Mouse (Mus musculus) fat pad, adult 2 months (tissue): ENCODE measurements around the gene Epm2a.
"Not testable (repeated sequence)": the region's sequence is repeated elsewhere in the genome, so short reads cannot be mapped to it uniquely, and the experiment has no call there.

ENCODE experiments used
- DNase-seq: peaks from one replicate; pipeline ENCODE4 v3.0.0-alpha.2; 2011; ENCODE audit warnings: low read depth, low spot score; ENCODE audit errors: extremely low read depth

Epm2a gene

DNA sequence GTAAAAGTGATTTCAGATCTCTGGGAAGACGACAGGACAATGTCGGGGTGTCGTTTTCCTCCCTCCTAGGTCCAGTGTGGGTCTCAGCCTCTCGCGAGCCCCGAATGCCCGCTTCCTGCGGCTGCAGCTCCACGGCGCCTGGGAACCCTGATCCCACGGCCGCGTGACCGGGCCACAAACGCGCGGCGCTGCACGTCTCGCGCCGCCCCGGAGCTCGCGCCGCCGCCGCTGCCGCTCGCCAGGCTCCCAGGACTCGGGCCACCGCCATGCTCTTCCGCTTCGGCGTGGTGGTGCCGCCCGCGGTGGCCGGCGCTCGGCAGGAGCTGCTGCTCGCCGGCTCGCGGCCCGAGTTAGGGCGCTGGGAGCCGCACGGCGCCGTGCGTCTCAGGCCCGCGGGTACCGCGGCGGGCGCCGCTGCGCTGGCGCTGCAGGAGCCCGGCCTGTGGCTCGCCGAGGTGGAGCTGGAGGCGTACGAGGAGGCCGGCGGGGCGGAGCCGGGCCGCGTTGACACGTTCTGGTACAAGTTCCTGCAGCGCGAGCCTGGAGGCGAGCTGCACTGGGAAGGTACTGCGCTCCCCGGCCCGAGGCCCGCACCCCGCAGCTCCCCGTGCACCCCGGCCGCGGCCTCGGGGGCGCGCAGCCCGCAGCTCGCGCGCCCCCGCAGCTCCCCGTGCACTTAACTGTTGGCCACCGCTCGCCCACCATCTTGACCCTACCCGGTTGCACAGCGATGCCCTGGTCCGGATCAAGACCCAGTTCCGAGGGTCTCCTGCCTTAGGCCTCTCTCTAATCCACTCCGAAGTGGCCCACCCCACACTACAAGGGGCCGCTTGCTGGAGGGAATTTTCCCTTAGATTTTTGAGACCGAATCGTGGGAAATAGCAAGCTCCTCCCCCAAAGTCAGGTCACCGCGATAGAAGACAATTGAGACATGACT, at the start of gene Epm2a:
Gene Epm2a, plus strand, starts transcription at position 200 of the 937 bp plus-strand sequence.
- DNase-seq, result no peak

DNA sequence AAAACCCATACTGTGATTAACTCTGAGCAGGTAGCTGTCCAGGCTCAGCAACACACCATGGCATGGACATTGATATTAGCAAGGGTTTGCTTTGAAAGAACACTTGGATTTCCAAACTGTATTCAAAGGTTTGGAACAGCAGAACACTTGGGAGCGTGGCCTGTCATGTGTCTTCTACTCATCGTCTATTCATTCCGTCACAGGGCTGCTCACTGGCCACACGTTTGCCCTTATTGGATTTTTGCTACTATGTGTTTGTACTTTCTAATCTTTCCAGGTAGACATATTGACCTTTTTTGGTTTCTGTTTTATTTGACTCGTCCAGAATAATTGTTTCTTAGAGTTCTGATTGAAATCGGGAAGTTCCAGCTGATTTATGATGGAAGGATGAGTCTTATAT, 44.8 kb upstream of the Epm2a start:
- DNase-seq, result no peak

DNA sequence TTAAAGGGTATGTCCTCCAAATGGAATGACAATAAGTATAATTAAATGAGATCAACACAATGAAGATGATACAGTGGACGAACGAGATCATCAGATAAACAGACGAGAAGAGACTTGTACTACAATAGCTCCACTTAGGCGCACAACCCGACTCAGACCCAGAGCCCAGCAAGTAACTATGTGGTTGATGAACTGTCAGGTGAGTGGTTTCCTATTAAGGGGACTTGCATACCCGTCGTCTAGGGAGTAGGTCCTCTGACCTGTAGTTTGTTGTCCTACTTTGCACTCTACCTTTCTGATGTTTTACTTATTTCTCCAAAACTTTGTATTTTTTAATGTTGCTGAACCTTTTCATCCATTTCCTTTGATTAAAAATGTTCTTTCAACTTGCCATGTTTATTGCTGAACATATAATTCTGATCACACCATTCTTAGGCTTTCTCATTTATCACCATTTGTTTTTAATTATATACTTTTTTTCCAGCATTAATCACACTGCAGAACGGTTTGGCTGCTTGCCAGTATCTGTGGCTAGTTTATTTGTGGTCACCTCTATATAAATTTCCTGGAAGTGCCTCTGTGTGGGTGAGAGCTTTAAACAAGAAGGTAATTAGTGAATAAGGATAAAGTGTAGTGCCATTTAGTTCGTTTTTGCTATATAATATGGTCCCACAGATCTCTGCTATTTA, 37.7 kb upstream of the Epm2a start:
- DNase-seq, result no peak

DNA sequence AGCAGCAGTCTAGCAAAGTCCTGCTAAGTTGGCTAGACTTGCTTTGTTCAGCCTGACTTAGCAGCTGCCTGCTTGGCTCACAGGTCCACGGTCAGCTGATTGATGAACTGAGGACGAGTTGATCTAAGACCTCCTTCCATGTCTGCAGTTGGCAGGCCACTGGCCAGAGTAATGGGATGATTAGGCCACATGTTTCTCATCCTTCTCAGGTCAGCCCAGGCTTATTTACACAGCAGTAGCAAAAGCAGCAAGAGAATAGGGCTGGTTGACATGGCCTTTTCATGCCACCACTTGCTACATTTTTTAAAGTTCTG, 37.2 kb upstream of the Epm2a start:
- no peak for DNase-seq

DNA sequence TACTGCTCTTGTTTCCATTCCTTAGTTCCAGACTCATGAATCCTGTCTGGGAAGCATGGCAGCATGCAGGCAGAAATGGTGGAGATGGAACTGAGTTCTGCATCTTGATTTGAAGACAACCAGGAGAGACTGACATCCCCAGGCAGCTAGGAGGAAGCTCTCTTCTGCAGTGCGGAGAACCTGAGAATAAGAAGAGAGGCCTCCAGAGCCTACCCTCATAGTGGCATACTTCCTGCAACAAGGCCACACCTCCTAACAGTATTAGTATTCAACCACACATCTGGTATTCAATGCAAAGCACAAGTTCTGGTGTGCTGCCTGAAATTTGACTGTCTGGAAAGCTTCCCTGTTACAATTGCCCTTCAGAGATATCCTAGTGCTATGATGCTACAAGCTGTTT, 33.3 kb upstream of the Epm2a start:
- DNase-seq, result no peak

DNA sequence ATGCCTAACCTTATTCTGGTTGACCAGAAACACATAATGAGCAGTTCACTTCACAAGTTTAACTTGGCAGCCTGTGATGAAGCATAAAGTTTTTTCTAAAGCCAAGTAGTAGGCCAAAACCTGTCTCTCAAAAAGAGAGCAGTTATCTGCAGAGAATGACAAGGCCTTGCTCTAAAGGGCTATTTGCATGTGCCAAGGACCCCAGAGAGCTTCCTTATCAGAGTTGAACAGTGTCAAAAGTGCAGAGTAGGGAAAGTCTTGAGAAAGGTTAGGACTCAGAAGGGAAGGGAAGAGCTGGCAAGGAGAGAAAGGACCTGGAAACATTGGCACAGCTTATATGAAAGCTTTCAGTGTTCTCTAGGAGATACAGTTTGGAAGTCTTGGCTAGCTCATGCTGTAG, 32.7 kb upstream of the Epm2a start:
- no peak for DNase-seq

DNA sequence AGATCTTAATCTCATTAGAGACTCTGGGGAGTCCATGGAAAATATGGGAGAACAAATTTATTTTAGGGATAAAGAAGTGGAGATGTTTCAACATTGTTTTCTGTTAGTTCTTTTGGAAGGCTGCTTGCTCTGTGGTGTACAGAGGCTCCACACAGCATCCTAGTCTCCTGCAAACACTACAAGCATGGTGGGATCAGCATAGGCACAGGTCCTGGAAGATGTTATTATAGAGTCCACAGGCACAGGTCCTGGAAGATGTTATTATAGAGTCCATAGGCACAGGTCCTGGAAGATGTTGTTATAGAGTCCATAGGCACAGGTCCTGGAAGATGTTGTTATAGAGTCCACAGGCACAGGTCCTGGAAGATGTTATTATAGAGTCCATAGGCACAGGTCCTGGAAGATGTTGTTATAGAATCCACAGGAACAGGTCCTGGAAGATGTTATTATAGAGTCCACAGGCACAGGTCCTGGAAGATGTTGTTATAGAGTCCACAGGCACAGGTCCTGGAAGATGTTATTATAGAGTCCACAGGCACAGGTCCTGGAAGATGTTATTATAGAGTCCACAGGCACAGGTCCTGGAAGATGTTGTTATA, 25.2 kb upstream of the Epm2a start:
- not testable (repeated sequence) for DNase-seq

DNA sequence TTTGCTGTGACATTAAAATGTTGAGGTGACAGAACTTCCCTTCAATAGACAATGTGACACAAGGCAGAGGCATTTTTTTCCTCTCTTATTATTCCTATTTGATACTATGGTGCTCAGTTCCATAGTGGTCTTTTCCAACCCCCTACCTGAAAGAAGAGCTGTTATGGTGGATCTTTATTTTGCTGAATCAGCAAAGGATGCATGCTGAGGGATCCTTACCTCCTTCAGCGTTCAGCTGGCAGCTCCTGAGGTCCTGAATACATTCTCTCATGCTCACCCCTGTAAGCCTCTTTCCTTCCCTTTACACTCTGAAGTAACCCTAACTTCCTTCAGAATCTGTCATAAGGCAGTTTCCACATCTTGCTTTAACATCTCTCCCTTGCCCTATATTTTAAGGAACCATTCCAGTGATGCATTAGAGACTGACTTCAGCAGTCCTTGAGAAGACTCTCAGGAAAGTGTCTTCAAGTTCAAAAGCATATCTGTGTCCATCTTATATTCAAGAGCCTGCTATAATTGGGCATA, 23.7 kb upstream of the Epm2a start:
- no peak for DNase-seq

DNA sequence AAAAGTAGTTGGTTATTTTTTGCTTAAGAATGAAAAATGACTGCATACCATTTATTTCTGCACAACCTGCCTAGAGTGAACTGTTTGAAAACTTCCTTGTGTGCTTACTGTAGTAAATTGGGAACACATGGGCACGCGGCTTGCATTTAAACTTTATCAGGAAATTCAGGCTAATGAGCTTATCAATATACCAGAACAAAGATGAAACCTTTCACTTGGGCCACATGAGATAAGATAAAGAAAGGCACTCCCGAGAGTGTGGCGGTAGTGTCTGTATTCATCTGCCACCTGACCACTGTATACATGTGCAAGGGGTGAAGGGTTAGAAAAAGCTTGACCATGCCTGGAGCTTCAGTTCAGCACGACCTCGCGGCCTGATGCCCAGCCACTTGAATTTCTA, 20.9 kb upstream of the Epm2a start:
- DNase-seq, result no peak

DNA sequence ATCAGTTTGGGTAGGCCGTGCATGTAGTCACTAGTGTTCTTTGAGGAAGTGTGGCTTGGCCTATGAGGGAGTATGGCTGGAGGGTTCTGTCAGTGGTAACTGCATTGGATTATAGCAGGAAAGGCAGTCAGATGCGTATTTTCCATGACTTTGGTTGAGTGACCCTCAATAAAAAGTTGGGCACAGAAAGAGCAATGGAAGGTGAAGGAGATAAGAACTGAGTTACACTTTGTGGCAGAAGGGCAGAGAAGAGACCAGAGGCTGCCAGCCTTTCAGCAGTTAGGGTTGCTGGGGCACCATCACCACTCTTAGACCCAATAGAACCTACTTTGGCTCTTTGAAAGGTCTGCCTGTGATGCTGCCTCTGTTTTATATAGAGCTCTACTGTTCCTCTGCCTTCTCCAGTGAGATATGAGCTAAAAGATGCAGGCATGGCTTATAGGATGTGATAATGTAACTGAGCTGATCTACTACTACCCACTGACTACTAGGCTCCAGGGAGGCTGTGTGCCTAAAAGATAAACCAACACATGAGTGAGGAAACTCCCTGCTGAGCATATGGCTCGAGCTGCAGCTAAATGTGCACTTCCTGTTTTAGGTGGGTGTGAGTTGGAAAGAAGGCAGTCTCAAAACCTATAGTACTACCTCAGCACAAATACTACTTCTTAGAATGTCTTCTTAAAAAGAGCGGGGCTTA, 19.9 kb upstream of the Epm2a start:
- no peak for DNase-seq

DNA sequence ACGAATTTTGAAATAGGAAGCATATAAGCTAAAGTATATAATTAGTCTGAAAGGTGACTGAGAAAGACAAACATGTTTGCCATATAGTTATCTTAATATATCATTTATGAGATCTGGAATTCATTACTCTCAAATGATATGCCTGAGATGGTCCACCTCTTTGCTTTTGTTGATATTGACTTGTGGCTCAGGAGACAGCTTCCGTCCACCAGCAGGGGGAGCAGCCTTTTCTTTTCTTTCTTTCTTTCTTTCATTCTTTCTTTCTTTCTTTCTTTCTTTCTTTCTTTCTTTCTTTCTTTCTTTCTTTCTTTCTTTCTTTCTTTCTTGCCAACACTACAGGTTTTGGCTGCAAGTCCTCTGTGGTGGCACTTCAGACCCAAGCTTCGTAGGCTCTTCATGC, 16.7 kb upstream of the Epm2a start:
- no peak for DNase-seq

DNA sequence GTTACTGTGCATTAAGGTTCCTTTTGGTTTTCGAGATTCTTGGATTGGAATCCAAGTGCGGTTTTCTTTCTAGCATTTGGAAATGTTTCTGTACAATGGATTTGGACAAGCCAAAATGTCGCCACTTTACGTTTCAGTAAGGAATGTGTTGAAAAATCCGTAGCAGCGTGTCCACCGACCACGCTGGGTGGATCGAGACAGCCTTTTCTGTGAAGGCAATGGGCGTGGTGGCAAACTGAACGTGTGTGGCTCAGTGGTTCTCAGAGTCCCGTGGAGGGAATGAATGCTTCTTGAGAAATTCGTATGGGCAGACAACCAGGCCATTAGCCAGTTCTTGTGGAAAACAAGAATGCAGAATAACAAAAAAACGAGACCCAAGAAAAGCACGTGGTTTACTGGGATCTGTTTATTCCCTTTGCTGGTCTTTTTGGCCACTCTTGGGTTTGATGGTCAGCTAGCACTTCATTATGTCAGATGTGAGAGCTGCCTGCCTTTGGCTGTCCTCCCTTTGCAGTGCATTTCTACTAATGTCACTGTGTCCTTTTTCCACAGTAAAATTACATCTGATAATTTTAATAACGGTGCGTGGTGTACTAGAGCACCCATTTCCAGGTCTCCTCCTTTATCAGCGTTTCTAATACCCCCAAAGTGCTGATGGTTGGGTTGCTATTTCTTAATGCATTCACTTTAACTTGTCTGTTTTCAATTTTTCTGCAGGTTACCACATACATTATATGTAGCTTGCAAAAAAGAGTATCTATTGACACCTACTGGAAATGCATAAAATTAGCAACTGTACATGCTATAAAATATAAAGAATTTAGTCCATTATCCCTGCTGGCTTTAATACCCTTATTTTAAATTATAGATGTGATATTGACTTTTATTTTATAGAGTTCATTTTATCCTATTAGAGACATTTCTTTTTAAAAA, 1.6 kb downstream of the Epm2a start:
- DNase-seq, result no peak

DNA sequence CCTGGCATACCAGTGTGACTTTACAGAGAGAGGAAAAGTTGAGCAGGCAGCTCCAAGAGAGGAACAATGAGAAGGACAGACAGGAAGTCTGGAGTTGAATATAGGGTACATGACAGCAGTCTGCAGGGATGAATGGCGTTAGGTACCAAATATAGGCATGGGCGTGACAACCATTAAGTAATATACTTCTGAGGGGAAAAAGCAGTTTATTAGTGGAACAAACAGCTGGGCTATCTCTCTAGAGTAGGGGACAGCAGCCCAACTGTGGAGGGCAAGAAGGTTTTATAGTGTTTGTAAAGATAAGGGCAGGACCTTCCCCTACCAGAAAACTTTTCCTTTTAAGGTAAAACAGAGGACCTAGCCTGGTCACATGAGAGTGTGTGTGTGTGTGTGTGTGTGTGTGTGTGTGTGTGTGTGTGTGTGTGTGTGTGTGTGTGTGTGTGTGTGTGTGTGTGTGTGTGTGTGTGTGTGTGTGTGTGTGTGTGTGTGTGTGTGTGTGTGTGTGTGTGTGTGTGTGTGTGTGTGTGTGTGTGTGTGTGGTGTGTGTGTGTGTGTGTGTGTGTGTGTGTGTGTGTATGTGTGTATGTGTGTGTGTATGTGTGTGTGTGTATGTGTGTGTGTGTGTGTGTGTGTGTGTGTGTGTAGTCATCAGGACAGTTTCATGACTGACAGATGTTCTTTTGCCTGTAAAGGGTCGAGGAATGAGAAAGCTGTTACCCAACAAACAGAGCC, 7.2 kb downstream of the Epm2a start:
- DNase-seq, result not testable (repeated sequence)

DNA sequence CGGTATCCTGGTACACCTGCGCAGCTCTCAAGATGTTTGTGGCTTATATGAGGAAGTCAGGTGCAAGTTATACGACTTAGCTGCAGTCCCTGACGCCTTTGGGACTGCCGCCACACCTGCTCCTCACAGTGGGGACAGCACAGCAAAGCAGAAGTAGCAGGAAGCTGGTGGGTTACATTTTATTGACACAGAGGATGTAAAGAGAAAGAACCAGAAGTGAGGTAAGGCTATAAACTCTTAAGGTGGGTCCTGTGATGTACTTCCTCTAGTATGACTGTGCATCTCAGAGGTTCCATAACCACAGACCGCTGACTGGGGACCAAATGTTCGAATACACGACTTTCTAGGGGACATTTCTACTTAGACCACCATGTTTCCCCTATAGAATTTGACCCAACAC, 11.4 kb downstream of the Epm2a start:
- no peak for DNase-seq

DNA sequence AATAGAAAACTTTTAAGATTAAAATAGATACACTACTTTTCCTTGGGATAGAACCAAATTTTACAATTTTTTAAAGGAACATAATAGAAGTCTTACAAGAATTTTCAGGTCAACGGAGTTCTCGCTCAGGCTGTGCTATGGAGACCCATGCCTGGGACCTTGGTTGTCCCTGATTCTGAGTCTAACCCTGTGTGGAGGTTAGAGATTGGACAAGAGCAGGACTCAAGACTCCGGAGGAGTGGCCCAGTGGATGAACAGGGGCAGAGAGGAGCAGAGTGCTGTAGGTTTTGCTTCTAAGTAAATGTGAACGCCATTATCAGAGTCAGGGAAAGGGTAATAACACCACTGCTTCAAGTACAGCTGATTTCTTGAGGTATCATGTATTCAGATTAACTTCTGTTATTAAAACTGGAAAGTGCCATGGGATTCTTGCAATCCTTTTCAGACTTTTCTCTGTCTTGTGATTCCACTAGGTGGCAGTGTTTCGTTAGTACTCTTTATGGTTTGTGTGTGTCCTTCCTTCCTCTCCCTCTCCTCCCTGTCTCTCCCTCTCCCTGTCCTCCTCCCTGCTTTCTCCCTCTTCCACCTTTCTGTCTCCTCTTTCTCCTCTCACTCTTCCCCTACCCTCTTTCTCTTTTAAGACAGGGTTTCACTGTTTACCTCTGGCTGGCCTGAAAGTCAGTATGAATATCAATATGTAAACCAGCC, 18.9 kb downstream of the Epm2a start:
- no peak for DNase-seq

DNA sequence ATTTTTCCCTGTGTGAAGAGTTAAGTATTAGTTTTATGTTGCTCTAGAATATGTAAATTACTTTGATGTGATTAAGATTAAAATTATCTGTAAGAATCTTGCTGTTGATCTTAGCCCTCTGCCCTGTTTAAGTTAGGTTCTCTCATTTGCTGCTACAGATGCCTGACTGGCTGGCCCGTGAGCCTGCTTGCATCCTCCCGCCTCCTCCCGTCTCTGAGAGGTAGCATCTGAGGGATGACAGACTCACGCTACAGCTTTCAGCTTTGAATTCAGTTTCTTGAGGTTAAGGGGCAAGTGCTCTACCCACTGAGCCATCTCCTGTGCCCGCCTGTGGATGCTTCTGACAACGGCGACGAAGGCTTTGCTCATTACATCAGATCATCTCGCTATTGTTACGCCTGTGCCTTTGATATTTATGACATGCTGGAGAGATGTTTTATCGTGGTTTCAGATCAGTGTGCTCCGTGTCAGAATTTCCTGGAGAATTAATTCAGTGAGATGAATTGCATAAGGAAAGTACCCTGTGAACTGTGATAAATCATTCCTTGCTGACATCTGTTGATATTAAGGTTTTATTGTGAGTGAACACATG, 19.8 kb downstream of the Epm2a start:
- DNase-seq, result no peak

DNA sequence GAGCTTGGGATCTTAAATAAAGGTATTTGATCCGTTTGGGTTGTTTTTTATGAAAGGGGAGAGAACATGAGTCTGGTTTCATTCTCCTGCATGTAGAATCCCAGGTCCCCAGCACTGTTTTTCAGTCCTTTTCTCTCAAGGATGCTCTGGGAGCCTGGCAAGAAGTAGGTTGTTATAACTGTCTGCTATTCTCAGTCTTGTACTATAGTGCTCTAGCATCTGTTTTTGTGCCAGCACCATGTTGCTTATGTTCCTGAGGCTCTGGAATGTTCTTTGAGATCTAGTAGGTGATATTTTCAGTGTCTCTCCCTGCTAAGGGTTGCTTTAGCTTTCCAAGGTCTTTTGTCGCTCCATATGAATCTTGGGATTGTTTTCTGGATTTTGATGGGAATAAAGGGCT, 38.1 kb downstream of the Epm2a start:
- no peak for DNase-seq

DNA sequence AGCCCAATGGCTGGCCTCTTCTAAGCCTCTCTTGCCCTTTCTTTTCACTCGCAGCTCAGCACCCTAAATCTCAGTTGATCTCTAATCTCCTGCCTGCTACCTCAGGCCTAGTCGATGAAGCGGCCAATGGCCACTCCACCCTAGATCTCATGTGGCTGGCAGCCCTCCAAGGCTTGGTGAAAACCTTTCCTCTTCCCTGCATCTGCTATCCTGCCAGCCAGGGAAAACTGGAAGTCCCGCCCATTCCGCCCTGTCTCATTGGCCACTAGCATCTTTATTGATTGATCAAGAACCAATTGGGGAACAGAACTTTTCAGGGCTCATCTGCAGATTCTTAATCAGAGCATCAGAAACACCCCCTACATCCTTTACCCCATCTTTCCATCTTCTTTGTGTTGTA, 67.7 kb downstream of the Epm2a start:
- DNase-seq, result no peak

DNA sequence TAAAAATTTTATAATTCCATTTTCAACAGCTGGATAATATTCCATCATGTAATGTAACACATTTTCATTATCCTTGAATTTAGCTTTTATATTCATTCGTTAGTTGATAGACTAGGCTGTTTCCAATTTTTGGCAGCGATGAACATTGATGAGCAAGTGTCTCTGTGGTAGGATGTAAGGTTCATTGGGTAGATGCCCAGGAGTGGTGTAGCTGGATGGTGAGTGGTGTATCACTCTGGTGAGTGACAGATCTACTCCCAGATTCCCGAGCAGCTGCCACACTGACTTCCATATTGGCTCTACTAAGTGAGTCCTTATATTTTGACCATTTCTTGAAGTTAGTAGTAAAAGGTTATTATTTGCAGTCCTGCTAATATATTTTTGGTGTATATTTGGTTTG, 76.9 kb downstream of the Epm2a start:
- DNase-seq, result no peak
